Mouse (Mus musculus) stomach, postnatal 0 days (tissue): ENCODE data around the gene Prm3. TPM values are rescaled to one million over a fixed set of nuclear protein-coding genes. Genes with fewer than 3 reads are reported as not detected.

Source experiments
- ATAC-seq: fragments of 200-750 bp; cut with Nextera tagmentation; 2 replicates; pipeline ENCODE4 v1.8.0; 2017; ENCODE audit not compliant: low FRiP score, low TSS enrichment
- DNase-seq: peaks from one replicate; pipeline ENCODE4 v3.0.0-alpha.2; 2016; ENCODE audit warnings: low spot score
- H3K27ac ChIP-seq: fragments of 300-500 bp; sonication (generic); replicated peaks from 2 replicates; pipeline ENCODE4 v1.5.1; 2014; ENCODE audit warnings: mild to moderate bottlenecking, control low read depth
- H3K27me3 ChIP-seq: fragments of 300-500 bp; sonication (generic); 2 replicates; pipeline ENCODE4 v1.6.1; 2014; ENCODE audit warnings: low read length; ENCODE audit not compliant: control insufficient read depth, insufficient read depth
- H3K36me3 ChIP-seq: fragments of 300-500 bp; sonication (generic); 2 replicates; pipeline ENCODE4 v1.6.1; 2014; ENCODE audit warnings: low read length, mixed read lengths; ENCODE audit not compliant: control insufficient read depth, insufficient read depth
- H3K4me1 ChIP-seq: fragments of 300-500 bp; sonication (generic); replicated peaks from 2 replicates; pipeline ENCODE4 v1.6.1; 2014; ENCODE audit warnings: antibody characterized with exemption; ENCODE audit not compliant: control insufficient read depth, insufficient read depth
- H3K4me2 ChIP-seq: fragments of 300-500 bp; sonication (generic); replicated peaks from 2 replicates; pipeline ENCODE4 v1.6.1; 2014; ENCODE audit warnings: low read depth, mild to moderate bottlenecking, control low read depth, moderate library complexity
- H3K4me3 ChIP-seq: fragments of 300-500 bp; sonication (generic); 2 replicates; pipeline ENCODE4 v1.5.1; 2014; ENCODE audit warnings: low read depth, low read length, control low read depth
- H3K9ac ChIP-seq: fragments of 300-500 bp; sonication (generic); 2 replicates; pipeline ENCODE4 v1.6.1; 2014; ENCODE audit warnings: mild to moderate bottlenecking, low read length, control low read depth, mixed read lengths
- H3K9me3 ChIP-seq: fragments of 300-500 bp; sonication (generic); 2 replicates; pipeline ENCODE4 v1.6.1; 2016; ENCODE audit warnings: low read length; ENCODE audit not compliant: control insufficient read depth
- CTCF ChIP-seq: IDR thresholded peaks from 2 replicates; pipeline ENCODE4 v1.5.1; 2016; ENCODE audit warnings: antibody characterized with exemption, low read depth, mild to moderate bottlenecking, moderate library complexity
- EP300 ChIP-seq: optimal IDR thresholded peaks from 2 replicates; pipeline ENCODE3; 2016; ENCODE audit warnings: antibody characterized with exemption
- WGBS: fragments of 180-500 bp; shearing (Covaris S2); extraction: QIAGEN DNeasy Blood & Tissue Kit; methylation state at CpG from one replicate; pipeline ENCODE4 v1.1.7; 2014; 5-methylcytosine and 5-hydroxymethylcytosine counted together
- polyA plus RNA-seq: library from polyadenylated mRNA; unstranded; fragments of >200 nt; fragmentation: Nextera tagmentation; extraction: Ambion mirVana; gene quantifications from 2 replicates; pipeline ENCODE4 v1.2.1, GENCODE M21; 2015

The Prm3 gene
- polyA plus RNA-seq, 1 experiment from 2014 or later, result not detected

DNA sequence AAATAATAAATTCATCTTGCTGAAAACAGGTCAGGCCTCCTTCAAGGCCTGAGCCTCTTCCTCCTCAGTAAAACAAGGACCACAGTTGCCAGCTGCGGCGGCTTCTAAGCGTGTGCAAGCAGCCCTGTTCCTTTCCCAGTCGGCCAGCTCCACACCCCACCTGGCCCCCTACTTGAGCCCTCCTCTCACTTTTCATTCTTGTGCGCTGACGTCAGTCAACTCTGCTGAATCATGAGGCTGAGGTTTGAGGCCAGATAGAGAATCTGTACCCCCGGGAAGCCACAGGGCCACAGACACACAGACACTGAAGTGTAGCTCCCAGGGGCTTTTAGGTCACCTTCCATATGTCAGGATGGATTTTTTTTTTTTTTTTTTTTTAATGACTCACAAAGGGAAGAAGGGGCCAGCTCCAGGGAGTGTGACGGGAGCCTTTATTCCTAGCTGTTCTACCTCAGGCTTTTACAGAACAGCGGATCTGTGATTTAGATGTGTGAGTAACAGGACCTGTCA lies 8.8 kb downstream of the Prm3 start:
- H3K4me1 ChIP-seq, result peaks cover 15% of the 10 kb centered on the region
- H3K36me3 ChIP-seq, result no peaks in the 10 kb centered on the region
- WGBS, result 44% methylated on average over 9 of the region's 9 CpGs
- H3K27me3 ChIP-seq, result no peaks in the 10 kb centered on the region
- H3K4me2 ChIP-seq, result no peak overlapping the region; the same call in none of the 2 replicates
- no peak for DNase-seq
- no peak overlapping the region for H3K4me3 ChIP-seq
- no peak overlapping the region for H3K9ac ChIP-seq
- no peaks in the 10 kb centered on the region for H3K9me3 ChIP-seq
- TF ChIP-seq EP300 (no peak), CTCF (no peak)
- no peak overlapping the region for H3K27ac ChIP-seq
- ATAC-seq, result no peak

DNA sequence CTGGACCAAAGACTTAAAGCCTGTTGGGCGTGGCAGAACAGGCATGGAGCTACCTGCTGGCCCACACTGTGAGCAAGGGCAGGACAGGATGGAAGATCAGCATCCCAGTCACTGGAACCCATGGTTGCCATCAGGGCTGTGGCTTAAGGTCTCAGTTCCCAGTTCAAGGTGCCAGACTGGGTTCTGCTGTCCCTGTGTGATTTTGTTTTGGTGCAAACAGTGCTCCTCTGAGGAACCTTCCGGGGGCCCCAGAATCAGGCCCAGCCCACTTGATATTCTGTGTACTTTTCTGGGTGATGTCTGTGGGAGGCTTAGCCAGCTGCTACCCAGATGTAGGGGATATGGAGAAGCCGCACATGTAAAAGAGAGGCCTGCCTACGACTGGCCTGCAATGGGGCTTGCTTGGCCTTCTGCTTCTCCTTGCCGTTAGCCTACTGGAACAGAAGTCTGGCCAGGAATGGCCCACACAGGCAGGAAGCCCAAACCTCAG lies 10.0 kb downstream of the Prm3 start:
- H3K4me1 ChIP-seq, result peaks cover 11% of the 10 kb centered on the region; the same call in 1 of the 2 replicates
- H3K4me2 ChIP-seq, result no peak overlapping the region
- no peaks in the 10 kb centered on the region for H3K27me3 ChIP-seq
- H3K27ac ChIP-seq, result 0 out of 2 replicates have a peak overlapping the region, but pooled peaks have one; percentile 24
- no peak overlapping the region for H3K4me3 ChIP-seq
- ATAC-seq, result no peak
- no peak for DNase-seq
- H3K36me3 ChIP-seq, result no peaks in the 10 kb centered on the region
- H3K9ac ChIP-seq, result 0 out of 2 replicates have a peak overlapping the region, but pooled peaks have one; percentile 4
- no peaks in the 10 kb centered on the region for H3K9me3 ChIP-seq
- TF ChIP-seq CTCF, result no peak
- no peak for TF ChIP-seq EP300
- WGBS, result 54% methylated on average over 5 of the region's 5 CpGs

DNA sequence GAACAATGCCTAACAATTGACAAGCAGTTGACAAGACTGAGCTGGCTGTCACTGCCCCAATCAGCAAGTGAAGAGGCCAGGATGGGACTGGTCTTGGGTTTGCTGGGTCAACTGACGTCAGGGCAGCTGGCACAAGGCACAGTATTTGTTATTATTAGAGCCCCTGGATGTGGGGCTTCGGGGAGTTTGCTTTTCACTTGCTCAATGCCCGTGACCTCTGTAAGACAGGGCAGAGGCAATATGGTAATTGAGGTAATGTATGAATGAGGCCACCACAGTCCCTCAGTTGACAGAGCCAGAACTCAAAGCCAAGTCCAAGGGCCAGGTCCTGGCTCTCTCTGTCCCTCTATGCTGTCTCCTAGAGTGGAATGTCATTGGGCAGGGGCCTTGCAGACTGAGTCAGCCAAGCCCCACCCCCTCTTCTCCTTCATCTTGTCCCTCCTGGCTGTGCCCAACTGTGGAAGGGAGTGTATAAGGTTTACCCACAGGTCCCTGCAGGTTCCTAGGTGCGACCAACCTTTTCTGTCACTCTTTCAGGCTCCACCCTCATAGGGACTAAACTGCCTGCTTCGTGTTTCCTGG lies 13.0 kb downstream of the Prm3 start:
- WGBS, result 59% methylated on average over 5 of the region's 5 CpGs
- Histone ChIP-seq H3K4me3 (no peak overlapping the region), H3K9me3 (no peaks in the 10 kb centered on the region), H3K4me2 (no peak overlapping the region), H3K9ac (no peak overlapping the region), H3K36me3 (no peaks in the 10 kb centered on the region), H3K4me1 (peaks cover 8% of the 10 kb centered on the region; the same call in 1 of the 2 replicates), H3K27me3 (no peaks in the 10 kb centered on the region), H3K27ac (no peak overlapping the region)
- TF ChIP-seq EP300, result no peak
- TF ChIP-seq CTCF, result no peak
- ATAC-seq (no peak), DNase-seq (no peak)

DNA sequence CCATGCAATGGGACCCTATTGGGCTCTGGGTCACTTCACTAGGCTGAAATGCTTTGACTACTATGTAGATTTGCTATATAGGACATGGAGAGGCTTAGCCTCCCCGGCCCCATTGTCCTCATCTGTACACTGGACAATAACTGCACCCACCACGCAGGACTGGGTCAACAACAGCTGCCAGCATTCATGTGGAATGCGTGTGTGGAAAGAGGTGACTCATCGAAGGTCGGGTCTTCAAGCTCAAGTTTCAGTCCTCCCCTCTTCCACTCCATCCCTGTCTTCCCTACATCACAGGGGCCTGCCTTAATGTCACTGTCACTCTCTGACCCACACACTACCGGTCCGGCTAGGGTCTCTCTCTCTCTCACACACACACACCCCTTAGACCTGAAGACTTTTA lies 14.4 kb downstream of the Prm3 start:
- no peak for TF ChIP-seq CTCF
- TF ChIP-seq EP300, result no peak
- Histone ChIP-seq H3K27ac (no peak overlapping the region), H3K4me3 (no peak overlapping the region), H3K4me2 (no peak overlapping the region), H3K9me3 (no peaks in the 10 kb centered on the region), H3K27me3 (no peaks in the 10 kb centered on the region), H3K9ac (no peak overlapping the region), H3K4me1 (no peaks in the 10 kb centered on the region; the same call in 1 of the 2 replicates), H3K36me3 (no peaks in the 10 kb centered on the region)
- DNase-seq (no peak), ATAC-seq (no peak)
- WGBS, result 35% methylated on average over 7 of the region's 7 CpGs

DNA sequence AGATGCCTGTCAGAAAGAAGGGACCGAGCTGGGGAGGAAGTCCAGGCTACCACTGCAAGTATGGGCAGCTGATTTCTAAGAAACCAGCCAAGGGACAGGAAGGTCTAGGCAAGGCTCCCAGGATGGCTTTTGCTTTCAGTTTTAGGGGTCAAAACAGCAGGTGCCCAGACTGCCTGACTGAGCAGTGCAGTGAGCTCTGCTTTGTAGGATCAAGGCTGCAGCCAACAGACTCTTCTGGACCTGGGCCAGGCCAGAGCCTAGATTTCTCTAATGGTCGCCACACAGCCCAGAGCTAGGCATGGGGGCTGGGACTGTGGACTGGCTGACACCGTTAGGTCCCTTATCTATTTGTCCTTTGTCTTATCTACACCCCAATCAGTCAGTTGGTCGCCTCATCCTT lies 16.0 kb downstream of the Prm3 start:
- ATAC-seq (no peak), DNase-seq (no peak)
- H3K4me3 ChIP-seq, result no peak overlapping the region
- H3K4me1 ChIP-seq, result no peaks in the 10 kb centered on the region
- no peak overlapping the region for H3K4me2 ChIP-seq
- no peak overlapping the region for H3K9ac ChIP-seq
- H3K36me3 ChIP-seq, result no peaks in the 10 kb centered on the region
- 69% methylated on average over 4 of the region's 4 CpGs for WGBS
- no peaks in the 10 kb centered on the region for H3K9me3 ChIP-seq
- H3K27ac ChIP-seq, result no peak overlapping the region
- TF ChIP-seq CTCF, result no peak
- no peak for TF ChIP-seq EP300
- H3K27me3 ChIP-seq, result no peaks in the 10 kb centered on the region

DNA sequence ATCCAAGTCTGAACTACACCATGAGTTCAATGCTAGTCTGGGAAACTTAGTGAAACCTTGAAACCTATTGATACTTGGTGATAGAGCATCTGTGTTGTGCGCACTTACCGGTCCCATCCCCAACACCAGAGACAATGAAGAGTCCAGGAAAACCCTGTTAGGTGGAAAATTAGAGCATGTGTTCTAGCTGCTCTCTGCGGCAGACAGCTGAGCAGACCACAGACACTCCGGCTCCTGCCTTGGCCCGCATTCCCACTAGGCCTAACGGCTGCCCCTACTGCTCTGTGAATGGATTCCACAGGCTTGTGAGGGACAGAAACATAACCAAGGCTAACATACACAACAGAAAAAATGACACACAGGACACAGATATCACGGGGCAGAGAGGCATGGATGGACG lies 17.2 kb downstream of the Prm3 start:
- ATAC-seq (no peak), DNase-seq (no peak)
- H3K4me3 ChIP-seq, result no peak overlapping the region
- H3K4me2 ChIP-seq, result no peak overlapping the region
- H3K36me3 ChIP-seq, result no peaks in the 10 kb centered on the region
- no peaks in the 10 kb centered on the region for H3K4me1 ChIP-seq
- no peak overlapping the region for H3K27ac ChIP-seq
- H3K9ac ChIP-seq, result no peak overlapping the region
- no peaks in the 10 kb centered on the region for H3K9me3 ChIP-seq
- 80% methylated on average over 8 of the region's 8 CpGs for WGBS
- no peaks in the 10 kb centered on the region for H3K27me3 ChIP-seq
- no peak for TF ChIP-seq CTCF
- no peak for TF ChIP-seq EP300
